Mouse (Mus musculus) intestine, embryonic 14.5 days (tissue): Measurements from ENCODE around the gene Gnl2. TPM values are rescaled to one million over a fixed set of nuclear protein-coding genes. Genes with fewer than 3 reads are reported as not detected.

Source experiments
- ATAC-seq: fragments of 200-750 bp; cut with Nextera tagmentation; replicated peaks from 2 replicates; pipeline ENCODE4 v1.8.0; 2017; ENCODE audit warnings: low read depth, moderate number of reproducible peaks, moderate TSS enrichment, moderate library complexity; ENCODE audit not compliant: low FRiP score, low TSS enrichment
- DNase-seq: peaks from one replicate; pipeline ENCODE4 v3.0.0-alpha.2; 2018; ENCODE audit warnings: low spot score
- H3K27ac ChIP-seq: fragments of 300-500 bp; sonication (generic); 2 replicates; pipeline ENCODE4 v1.5.1; 2014; ENCODE audit warnings: low read depth, mild to moderate bottlenecking, control low read depth
- H3K27me3 ChIP-seq: fragments of 300-500 bp; sonication (generic); replicated peaks from 2 replicates; pipeline ENCODE4 v1.6.1; 2014; ENCODE audit warnings: low read length, control low read depth; ENCODE audit not compliant: control insufficient read depth, insufficient read depth
- H3K36me3 ChIP-seq: fragments of 300-500 bp; sonication (generic); 2 replicates; pipeline ENCODE4 v1.6.1; 2014; ENCODE audit warnings: low read length, control low read depth; ENCODE audit not compliant: control insufficient read depth, insufficient read depth
- H3K4me1 ChIP-seq: fragments of 300-500 bp; sonication (generic); replicated peaks from 2 replicates; pipeline ENCODE4 v1.6.1; 2014; ENCODE audit warnings: low read length, control low read depth, mixed read lengths; ENCODE audit not compliant: control insufficient read depth, insufficient read depth
- H3K4me2 ChIP-seq: fragments of 300-500 bp; sonication (generic); 2 replicates; pipeline ENCODE4 v1.6.1; 2014; ENCODE audit warnings: low read length
- H3K4me3 ChIP-seq: fragments of 300-500 bp; sonication (generic); 2 replicates; pipeline ENCODE4 v1.5.1; 2014; ENCODE audit warnings: low read depth, low read length, control low read depth, mixed read lengths
- H3K9ac ChIP-seq: fragments of 300-500 bp; sonication (generic); 2 replicates; pipeline ENCODE4 v1.6.1; 2014; ENCODE audit warnings: mild to moderate bottlenecking, low read length
- H3K9me3 ChIP-seq: fragments of 300-500 bp; sonication (generic); 2 replicates; pipeline ENCODE4 v1.6.1; 2016; ENCODE audit warnings: low read length, control low read depth; ENCODE audit not compliant: control insufficient read depth
- WGBS: fragments of 180-500 bp; shearing (Covaris S2); extraction: QIAGEN DNeasy Blood & Tissue Kit; methylation state at CpG from one replicate; pipeline ENCODE4 v1.1.7; 2014; 5-methylcytosine and 5-hydroxymethylcytosine counted together
- polyA plus RNA-seq: library from polyadenylated mRNA; unstranded; fragments of >200 nt; fragmentation: Nextera tagmentation; extraction: Ambion mirVana; gene quantifications from 2 replicates; pipeline ENCODE4 v1.2.1, GENCODE M21; 2014

Gene Gnl2
- 76.2 and 96.4 TPM in 2 replicates for polyA plus RNA-seq

GRCm38 (mm10) chr4:125015806-125016635 lies at the start of gene Gnl2:
Gene Gnl2 (plus strand): TSS chr4:125016585.
- H3K4me1 ChIP-seq = no peaks in the 10 kb centered on the region
- DNase-seq (no peak), ATAC-seq (no peak)
- H3K27me3 ChIP-seq = peaks cover 6% of the 10 kb centered on the region; the same call in 1 of the 2 replicates
- no peak within 1 kb of the TSS for H3K4me3 ChIP-seq
- WGBS = 67% methylated on average over 10 of the region's 10 CpGs
- no peak within 1 kb of the TSS for H3K4me2 ChIP-seq
- H3K9me3 ChIP-seq = no peaks in the 10 kb centered on the region
- H3K36me3 ChIP-seq = no peaks in the 10 kb centered on the region
- H3K27ac ChIP-seq = no peak within 1 kb of the TSS
- H3K9ac ChIP-seq = no peak within 1 kb of the TSS

- Histone ChIP-seq H3K9me3 (no peaks in the 10 kb centered on the region), H3K4me1 (no peaks in the 10 kb centered on the region), H3K36me3 (no peaks in the 10 kb centered on the region), H3K9ac (no peak overlapping the region), H3K4me3 (no peak overlapping the region), H3K27me3 (no peaks in the 10 kb centered on the region), H3K4me2 (no peak overlapping the region), H3K27ac (no peak overlapping the region)
- WGBS = 73% methylated on average over 6 of the region's 6 CpGs
- ATAC-seq = no peak
- DNase-seq = no peak
Observed at GRCm38 (mm10) chr4:124968711-124969110, 47.7 kb upstream of the Gnl2 start.

GRCm38 (mm10) chr4:124969219-124969848 lies 47.1 kb upstream of the Gnl2 start:
- Histone ChIP-seq H3K27ac (no peak overlapping the region), H3K9ac (no peak overlapping the region), H3K27me3 (no peaks in the 10 kb centered on the region), H3K9me3 (no peaks in the 10 kb centered on the region), H3K4me2 (no peak overlapping the region), H3K36me3 (no peaks in the 10 kb centered on the region), H3K4me3 (no peak overlapping the region), H3K4me1 (no peaks in the 10 kb centered on the region)
- ATAC-seq (no peak), DNase-seq (no peak)
- 71% methylated on average over 7 of the region's 7 CpGs for whole genome bisulfite sequencing

- no peaks in the 10 kb centered on the region for H3K9me3 ChIP-seq
- ATAC-seq (no peak), DNase-seq (no peak)
Observed at GRCm38 (mm10) chr4:124970194-124970593, 46.2 kb upstream of the Gnl2 start.

GRCm38 (mm10) chr4:124970677-124971076 lies 45.7 kb upstream of the Gnl2 start:
- DNase-seq (no peak), ATAC-seq (no peak)
- no peak overlapping the region for H3K4me3 ChIP-seq
- no peak overlapping the region for H3K4me2 ChIP-seq
- no peaks in the 10 kb centered on the region for H3K36me3 ChIP-seq
- H3K9me3 ChIP-seq = no peaks in the 10 kb centered on the region
- 25% methylated on average over 5 of the region's 5 CpGs for WGBS
- H3K9ac ChIP-seq = no peak overlapping the region
- H3K27me3 ChIP-seq = no peaks in the 10 kb centered on the region
- H3K4me1 ChIP-seq = no peaks in the 10 kb centered on the region
- H3K27ac ChIP-seq = no peak overlapping the region

More at GRCm38 (mm10) chr4:124970194-124970593, 46.2 kb upstream of the Gnl2 start:
- H3K4me1 ChIP-seq = no peaks in the 10 kb centered on the region
- no peak overlapping the region for H3K9ac ChIP-seq
- H3K4me3 ChIP-seq = no peak overlapping the region
- WGBS = 64% methylated on average over 11 of the region's 11 CpGs
- H3K4me2 ChIP-seq = no peak overlapping the region
- no peaks in the 10 kb centered on the region for H3K36me3 ChIP-seq
- H3K27me3 ChIP-seq = no peaks in the 10 kb centered on the region
- H3K27ac ChIP-seq = no peak overlapping the region

GRCm38 (mm10) chr4:124971094-124971493 lies 45.3 kb upstream of the Gnl2 start:
- H3K27ac ChIP-seq = no peak overlapping the region
- no peak overlapping the region for H3K4me2 ChIP-seq
- no peaks in the 10 kb centered on the region for H3K27me3 ChIP-seq
- no peaks in the 10 kb centered on the region for H3K36me3 ChIP-seq
- no peak; the same call in 1 of the 2 replicates for ATAC-seq
- DNase-seq = no peak
- 74% methylated on average over 8 of the region's 8 CpGs for WGBS
- no peaks in the 10 kb centered on the region for H3K9me3 ChIP-seq
- no peak overlapping the region for H3K4me3 ChIP-seq
- no peaks in the 10 kb centered on the region for H3K4me1 ChIP-seq
- H3K9ac ChIP-seq = no peak overlapping the region

- Histone ChIP-seq H3K36me3 (no peaks in the 10 kb centered on the region), H3K27ac (no peak overlapping the region), H3K27me3 (no peaks in the 10 kb centered on the region), H3K4me2 (no peak overlapping the region), H3K4me3 (no peak overlapping the region), H3K9ac (no peak overlapping the region), H3K4me1 (no peaks in the 10 kb centered on the region), H3K9me3 (no peaks in the 10 kb centered on the region)
- no peak for DNase-seq
- no peak for ATAC-seq
- 52% methylated on average over 9 of the region's 9 CpGs for WGBS
Observed at GRCm38 (mm10) chr4:124972316-124972715, 44.1 kb upstream of the Gnl2 start.

- Histone ChIP-seq H3K4me1 (no peaks in the 10 kb centered on the region), H3K4me3 (no peak overlapping the region), H3K27ac (no peak overlapping the region), H3K9me3 (no peaks in the 10 kb centered on the region), H3K36me3 (no peaks in the 10 kb centered on the region), H3K4me2 (no peak overlapping the region), H3K9ac (no peak overlapping the region), H3K27me3 (0 out of 2 replicates have a peak, but pooled peaks cover 2% of the 10 kb centered on the region)
- DNase-seq (no peak), ATAC-seq (no peak)
- WGBS = 85% methylated on average over 2 of the region's 2 CpGs
Observed at GRCm38 (mm10) chr4:124973296-124973695, 43.1 kb upstream of the Gnl2 start.
